Mouse (Mus musculus): Measurements from ENCODE around the gene Hbq1a. TPM values are rescaled to one million over a fixed set of nuclear protein-coding genes. Genes with fewer than 3 reads are reported as not detected.

Gene Hbq1a
- total RNA-seq, 2 experiments from 2014 or later: not detected

GRCm38 (mm10) chr11:32320507-32321195 is 20.8 kb downstream of the Hbq1a start:
- ATAC-seq (replicated peaks; ENCODE audit: poor library complexity): peak; percentile 43

GRCm38 (mm10) chr11:32321196-32321565 is 21.3 kb downstream of the Hbq1a start:
- ATAC-seq (replicated peaks; ENCODE audit: poor library complexity): peak; percentile 85

GRCm38 (mm10) chr11:32324609-32325008 is 24.7 kb downstream of the Hbq1a start:
- ATAC-seq (replicated peaks; ENCODE audit: poor library complexity): peak; percentile 92

GRCm38 (mm10) chr11:32331075-32331474 is 31.2 kb downstream of the Hbq1a start:
- ATAC-seq (replicated peaks; ENCODE audit: poor library complexity): peak; percentile 82

DNA sequence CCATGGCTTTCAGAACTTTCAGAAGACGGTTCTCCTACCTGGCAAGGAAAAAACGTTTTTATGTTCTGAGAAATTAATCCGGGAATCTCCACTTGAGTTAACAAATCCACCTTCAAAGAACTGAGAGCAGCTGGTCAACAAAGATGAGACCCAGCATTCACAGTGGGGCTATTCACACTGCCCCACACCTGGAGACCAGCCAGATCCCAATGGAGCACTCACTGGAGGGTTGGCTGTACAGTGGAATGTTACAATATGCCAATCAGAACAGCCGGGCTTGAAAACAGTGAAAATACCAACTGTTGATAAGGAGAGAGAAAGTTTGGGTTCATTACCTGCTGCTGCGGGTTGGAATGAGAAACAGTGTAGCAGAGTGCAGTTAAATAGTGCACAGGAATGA is 32.0 kb downstream of the Hbq1a start:
- no peak for ATAC-seq (replicated peaks; ENCODE audit: poor library complexity)

- ATAC-seq (replicated peaks; ENCODE audit: poor library complexity): peak; percentile 55
Measured at GRCm38 (mm10) chr11:32333235-32333634, 33.4 kb downstream of the Hbq1a start.

DNA sequence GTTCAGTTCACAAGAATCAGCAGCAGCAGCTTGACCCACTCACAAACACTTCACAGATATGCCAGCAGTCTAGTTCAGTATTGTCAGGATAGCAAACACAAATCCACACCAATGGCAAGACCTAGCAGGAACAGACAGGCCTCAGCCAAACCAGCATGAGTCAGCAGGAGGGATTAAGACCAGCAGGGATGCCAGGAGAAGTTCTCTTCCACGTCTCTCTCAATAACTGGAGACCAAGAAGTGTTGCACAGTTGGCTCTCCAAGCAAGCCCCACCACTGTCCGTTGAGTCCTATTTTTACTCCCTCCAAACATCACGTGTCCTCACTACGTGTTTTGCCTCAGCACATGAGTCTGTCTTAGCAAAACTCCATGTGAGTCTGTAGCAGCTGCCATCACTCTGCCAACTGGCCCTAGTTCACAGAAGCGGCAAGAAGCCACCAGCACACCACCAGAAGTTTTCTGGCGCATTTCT is 36.6 kb downstream of the Hbq1a start:
- no peak for ATAC-seq (replicated peaks; ENCODE audit: poor library complexity)

- no peak for ATAC-seq (replicated peaks; ENCODE audit: poor library complexity)
Measured at GRCm38 (mm10) chr11:32339131-32339531, 39.3 kb downstream of the Hbq1a start.

DNA sequence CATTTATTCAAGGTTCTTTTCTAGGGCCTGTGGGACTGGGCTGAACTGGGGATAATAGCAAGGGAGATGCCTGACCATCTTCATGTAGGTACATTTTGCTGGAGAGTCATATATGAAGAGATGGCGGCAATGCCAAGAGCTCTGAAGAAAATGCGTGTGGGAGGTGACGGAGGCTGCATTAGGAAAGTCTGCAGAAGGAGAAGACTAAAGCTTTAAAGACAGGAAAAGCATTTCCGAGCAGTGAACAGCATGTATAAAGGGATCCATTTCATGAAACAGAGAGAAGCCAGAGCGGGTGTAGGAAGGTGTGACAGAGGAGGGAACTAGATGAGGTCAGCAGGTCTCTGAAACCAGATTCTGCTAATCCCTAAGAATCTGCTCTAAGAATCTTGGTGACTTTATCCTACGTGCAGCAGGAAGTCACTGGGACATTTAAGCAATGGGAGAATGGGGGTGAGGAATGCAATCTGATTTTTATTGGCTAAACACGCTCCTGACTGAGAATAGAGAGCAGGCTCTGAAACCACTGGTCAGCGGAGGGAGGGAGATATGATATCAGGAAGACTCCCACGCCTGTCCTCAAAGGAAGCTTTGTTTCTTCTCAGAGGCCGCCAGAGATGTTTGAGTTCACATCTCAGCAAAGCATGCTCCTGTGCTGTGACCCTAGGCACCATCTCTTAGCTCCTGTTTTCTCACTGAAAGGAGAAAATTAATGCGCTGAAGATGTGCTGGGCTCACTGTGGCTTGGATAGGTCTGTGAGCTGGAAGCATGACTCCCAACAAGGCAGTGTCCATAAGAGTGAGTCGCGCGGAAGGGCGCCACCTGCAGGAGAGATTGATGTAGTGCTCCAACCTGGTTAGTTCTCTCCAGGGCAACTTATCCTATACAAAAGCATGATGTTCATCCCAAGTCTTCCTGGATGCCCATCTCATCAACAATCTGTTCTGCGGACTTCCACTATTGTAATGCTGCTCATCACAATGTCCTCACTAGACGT is 40.9 kb downstream of the Hbq1a start:
- ATAC-seq (replicated peaks; ENCODE audit: poor library complexity): peak; percentile 76

DNA sequence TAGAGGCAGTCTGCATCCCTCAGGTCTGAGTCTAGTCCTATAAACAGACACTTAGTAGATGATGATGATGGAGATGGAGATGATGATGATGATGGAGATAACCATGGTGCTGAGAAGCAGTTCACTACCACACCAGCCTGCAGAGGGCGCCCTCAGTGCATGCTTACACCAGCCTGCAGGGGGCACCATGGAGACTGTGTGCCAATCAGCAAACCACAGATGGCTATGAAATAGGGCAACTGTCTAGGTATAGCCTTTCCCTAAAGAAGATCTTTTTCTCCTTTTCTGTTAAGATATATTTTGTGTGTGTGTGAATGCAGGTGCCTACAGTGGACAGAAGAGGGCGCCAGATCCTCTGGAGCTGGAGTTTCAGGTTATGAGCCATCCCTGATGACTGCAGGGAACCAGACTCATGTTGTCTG is 42.9 kb downstream of the Hbq1a start:
- ATAC-seq (replicated peaks; ENCODE audit: poor library complexity): peak; percentile 82

DNA sequence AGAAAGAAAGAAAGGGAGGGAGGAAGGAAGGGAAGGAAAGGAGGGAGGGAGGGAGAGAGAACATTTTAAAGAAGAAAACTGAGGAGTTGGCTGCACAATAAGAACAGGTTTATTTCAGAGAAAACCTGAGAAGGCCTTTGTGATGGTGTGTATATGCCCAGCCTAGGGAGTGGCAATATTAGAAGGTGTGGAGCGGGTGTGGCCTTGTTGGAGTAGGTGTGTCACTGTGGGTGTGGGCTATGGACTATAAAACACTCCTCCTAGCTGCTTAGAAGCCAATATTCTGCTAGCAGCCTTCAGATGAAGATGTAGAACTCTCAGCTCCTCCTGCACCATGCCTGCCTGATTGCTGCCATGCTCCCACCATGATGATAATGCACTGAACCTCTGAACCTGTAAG is 43.5 kb downstream of the Hbq1a start:
- ATAC-seq (replicated peaks; ENCODE audit: poor library complexity): no peak

DNA sequence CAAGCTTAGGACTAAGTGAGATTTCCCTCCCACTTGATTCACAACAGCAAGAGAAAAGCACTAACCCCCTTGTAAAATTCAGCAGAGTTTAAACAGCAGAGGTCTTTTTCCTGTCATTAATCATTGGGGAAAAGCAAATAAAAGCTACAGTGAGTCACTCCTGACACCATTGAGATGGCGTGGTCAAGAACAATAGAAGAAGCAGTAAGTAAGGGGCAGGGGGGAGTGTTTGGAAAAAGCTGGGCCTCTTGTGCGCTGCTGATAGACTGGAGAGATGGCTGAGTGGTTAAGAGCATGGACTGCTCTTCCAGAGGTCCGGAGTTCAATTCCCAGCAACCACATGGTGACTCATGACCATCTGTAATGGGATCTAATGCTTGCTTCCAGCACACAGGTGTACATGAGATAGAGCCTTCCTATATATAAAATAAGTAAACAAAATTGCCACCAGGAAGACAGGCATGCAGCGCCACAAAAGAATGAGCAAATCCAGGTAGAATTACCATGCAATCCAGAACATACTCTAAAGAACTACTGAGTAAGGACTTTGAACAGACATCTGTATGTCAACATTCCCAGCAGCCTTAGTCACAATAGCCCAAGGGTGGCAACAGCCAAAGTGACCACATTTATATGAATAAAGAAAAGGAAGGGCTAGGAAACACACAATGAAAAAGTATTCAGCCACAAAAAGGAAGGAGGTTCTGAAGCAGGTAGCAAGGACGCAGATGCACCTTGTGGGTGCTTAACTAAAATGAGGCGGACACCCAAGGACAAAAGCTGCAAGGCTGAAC is 45.8 kb downstream of the Hbq1a start:
- ATAC-seq (replicated peaks; ENCODE audit: poor library complexity): no peak

- no peak for ATAC-seq (replicated peaks; ENCODE audit: poor library complexity)
Measured at GRCm38 (mm10) chr11:32347264-32347606, 47.4 kb downstream of the Hbq1a start.

DNA sequence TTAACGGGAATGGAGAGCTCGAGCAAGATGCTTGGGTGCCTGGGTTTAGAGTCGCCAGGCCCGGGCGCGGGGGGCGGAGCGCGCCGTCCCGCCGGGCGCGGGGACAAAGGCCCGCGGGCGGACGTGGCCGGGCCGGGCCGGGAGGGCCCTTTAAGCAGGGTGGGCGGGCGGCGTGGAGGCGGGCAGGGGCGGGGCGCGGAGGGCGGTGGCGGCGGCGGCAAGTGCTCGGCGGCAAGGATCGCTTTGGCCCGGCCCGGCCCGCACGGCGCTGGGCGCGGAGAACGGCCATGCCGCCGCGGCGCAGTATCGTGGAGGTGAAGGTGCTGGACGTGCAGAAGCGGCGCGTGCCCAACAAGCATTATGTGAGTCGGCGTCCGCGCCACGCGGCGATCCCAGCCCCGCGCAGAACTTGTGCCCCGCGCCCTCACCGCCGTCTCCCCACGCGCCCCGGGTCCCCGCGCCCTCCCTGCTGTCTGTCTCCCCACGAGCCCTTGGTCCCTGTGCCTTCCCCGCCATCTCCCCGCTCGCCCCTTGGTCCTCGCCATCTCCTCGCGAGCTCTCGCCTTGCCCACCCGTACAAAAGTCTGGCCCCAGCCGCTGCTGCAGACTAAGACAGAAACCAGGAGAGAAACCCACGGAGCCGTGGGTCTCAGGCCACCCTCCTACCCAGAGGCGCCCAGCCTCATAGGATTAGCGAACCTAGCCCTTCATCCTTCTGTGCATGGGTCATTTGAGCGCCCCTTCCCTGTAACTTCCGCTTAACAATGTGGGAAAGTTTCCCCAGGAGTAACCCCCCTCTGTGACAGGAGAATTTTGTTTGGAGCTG is 48.0 kb downstream of the Hbq1a start, which contains the start of gene Sh3pxd2b:
Sh3pxd2b (plus strand) TSS at position 214 of the 826 bp plus-strand sequence.
- peak; percentile 10; the same call in 1 of the 2 replicates for ATAC-seq (replicated peaks; ENCODE audit: poor library complexity)

DNA sequence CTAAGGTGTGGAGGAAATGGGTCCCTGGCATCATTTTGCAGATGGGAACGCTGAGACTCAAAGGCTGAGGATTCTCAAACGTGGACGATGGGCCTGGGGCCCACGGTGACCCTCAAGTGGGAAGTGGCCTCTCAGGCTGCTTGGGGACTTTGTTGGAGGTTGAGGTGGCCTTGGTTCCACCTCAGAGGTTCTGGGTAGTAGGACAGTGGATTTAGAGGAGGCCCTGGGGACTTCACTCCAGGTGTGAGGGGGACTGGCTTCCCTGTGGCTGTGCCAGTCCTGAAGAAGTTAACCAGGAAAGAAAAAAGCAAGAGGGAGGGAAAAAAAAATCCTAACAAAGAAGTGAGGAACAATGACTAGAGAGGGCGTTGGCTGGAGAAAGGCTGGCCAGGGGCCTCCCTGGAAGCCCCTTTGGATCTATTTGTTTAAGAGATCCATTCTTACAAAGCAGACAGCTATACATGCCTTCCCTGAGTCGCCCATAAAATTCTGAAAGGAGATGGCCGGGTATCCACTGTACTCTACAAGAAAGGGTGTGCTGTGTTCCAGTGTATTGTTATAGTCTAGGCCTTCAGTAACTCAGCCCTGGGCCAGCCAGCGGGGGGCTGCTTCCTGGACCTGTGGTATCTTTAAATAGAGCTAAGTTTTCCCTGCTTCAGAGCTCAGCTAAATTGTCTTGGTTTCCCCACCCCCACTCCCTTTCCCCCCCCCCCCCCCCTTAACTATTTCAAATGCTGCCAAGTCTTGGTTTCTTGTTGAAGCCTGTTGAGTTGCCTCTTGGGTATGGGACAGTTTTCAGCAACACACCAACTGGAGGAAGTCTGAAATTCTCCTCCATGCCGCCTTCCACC is 48.8 kb downstream of the Hbq1a start:
- ATAC-seq (replicated peaks; ENCODE audit: poor library complexity): no peak

GRCm38 (mm10) chr11:32349284-32349953 is 49.5 kb downstream of the Hbq1a start:
- peak; percentile 82 for ATAC-seq (replicated peaks; ENCODE audit: poor library complexity)
